Mouse (Mus musculus) activated CD4-positive, CD25-positive, alpha-beta regulatory T cell, adult 4 months (primary cell): ENCODE measurements around the gene Dnaja4. TPM values are rescaled to one million over a fixed set of nuclear protein-coding genes. Genes with fewer than 3 reads are reported as not detected.

Experiments
- ATAC-seq: one replicate; pipeline ENCODE4 v1.8.0; 2017
- polyA plus RNA-seq, 2 experiments: library from polyadenylated mRNA; unstranded; fragments of 100-300 nt; shearing (Covaris generic); gene quantifications; one replicate each; pipeline ENCODE4 v1.2.1; 2017

Dnaja4 gene
- polyA plus RNA-seq, 2 experiments from 2014 or later = 3.3 to 3.9 TPM

DNA sequence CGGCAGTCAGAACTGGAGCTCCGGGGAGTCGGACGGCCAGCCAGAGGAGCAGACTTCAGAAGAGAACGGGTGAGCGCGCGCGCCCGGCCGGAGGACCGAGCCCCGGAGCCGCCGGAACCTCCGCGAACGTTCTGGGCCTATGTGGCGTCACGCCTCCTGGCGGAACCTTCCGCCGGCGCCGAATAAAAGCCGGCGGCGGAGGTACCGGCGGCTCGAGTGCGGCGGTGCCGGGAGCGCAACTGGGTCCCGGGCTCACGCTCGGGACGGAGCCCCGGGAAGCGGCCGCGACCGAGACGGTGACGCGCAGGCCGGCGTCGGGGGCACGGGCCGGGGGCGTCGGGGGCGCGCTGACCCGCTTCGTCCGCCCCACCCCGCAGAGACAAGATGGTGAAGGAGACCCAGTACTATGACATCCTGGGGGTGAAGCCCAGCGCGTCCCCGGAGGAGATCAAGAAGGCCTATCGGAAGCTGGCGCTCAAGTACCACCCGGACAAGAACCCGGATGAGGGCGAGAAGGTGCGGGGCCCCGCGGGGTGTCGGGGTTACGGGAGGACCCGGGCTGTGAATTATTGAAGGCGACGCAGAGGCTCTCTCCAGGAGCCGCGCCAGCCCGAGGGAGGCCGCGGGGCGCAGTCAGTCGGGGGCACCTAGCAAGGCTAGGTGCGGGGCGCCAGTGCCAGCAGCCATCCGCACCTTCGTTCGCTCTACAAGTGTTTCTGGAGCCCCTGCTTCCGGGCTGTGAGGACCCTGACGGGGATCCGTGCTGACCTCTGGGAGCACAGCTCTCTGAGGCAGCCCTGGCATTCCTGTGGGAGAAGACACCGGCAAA is 886 bp downstream of the Dnaja4 start:
- ATAC-seq = peak; percentile 80

DNA sequence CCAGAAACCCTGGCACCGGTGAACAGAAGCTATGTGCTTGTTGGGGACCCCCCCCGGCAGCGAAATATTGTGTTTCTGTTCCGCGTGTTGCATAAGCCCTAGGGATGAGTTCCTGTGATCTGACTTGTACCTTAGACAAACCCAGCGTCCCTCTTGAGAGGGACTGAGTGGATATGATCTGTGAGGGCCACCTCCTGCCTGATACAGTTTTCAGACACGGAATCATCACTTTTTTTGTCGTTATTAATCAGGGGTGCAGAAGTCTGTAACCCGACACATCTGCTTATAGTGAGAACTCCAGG is 1.5 kb downstream of the Dnaja4 start:
- no peak for ATAC-seq

DNA sequence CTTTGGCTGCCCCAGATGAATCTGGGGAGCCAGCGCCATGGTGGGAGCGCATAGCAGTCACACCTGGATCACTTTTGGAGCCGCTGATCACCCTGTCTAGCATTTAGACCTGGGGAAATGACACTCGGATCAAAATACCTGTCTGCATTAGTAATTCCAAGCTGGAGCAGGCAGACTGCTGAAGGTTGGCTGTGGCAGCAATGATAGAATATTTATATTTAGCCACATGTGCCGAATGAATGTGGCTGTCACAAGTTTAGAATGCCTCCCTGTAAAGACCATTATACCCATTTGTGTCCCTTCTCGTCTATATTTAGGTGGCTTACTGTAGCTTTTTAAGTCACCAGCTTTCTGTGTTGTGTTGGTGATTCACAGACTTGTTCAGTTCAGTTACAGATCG is 2.1 kb downstream of the Dnaja4 start:
- no peak for ATAC-seq

DNA sequence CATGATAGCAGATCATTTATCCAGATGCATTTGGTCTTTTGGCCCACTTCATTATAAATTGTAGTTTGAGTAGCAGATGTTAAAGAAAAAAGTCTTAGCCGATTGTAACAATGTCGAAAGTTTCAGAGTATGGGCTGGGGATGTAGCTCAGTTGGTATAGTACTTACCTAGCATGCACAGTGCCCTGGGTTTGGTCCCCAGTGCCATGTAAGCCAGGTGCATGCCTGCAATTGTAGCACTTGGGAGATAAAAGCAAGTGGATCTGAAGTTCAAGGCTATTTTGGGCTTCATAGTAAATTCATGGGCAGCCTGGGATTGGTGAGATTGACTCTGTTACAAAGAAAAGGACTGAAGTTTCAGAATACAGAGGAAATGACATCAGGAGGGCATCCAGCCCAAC is 3.9 kb downstream of the Dnaja4 start:
- ATAC-seq = no peak

DNA sequence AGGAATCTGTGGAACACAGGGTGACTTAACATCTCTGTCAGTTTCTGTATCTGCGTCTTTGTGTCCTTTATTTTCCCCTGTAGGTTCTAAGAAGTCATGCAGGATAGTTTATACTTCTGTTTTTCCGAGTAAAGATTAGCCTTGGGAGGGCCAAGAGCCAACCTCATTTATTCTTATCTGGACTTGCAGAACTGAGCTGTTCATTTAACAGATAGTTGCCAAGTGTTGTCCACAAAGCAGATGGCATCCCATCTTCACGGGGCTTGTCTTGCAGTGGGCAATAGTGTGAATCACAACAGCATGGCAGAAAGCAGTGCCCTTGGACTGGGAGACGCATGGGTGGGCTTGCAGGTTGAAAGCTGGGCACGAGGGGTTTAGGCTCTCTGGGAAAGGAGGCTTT is 5.7 kb downstream of the Dnaja4 start:
- no peak for ATAC-seq

DNA sequence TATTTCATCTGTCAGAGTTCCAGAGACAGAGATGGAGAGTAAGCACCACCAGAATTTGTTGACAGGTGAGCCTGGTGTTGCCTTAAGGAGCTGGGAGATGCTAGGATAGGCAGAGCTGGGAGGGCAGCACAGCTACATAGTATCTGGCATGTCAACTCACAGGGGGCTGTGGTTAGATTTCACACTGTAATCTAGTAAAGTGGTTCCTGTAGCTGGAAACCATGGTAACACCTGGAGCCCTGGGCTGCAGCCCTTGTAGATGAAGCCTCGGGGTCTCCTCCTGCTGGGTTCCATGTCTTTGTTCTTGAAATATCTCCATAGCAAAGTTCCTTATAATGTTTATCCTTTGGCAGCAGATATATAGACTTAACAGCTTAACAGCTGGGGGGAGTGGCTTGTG is 6.9 kb downstream of the Dnaja4 start:
- ATAC-seq = no peak

DNA sequence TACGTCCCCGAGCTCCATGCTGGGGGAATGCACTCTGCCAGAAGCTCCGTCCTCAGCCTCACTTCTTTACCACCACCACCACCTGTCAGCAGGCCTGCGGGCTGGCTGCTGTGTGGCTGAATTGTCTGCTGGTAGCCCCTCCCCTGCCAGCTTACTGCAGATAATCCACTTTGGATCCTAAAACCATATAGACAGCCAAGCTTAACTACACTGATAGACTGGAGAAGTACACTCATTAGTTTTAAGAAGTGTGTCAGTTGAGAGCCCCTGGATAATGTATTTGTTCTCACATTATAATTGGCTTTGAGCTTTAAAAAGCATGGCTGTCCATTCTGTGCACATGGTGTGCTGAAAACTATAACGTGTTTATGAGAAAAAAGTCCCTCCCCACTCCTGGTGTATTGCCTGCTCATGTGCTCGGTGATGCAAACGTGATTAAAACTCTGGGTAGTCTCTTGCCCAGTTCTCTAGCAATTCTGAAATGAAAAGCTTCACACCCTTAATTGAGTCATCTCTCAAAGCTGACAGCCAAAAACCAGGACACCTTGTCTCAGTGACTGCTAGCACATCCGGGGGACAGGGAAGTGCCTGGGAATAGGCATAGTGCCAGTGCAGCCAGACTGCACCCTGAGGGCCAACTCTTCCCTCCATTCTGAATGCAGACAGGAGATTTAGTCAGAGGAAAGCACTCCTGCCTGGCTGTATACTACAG is 8.8 kb downstream of the Dnaja4 start:
- no peak for ATAC-seq

DNA sequence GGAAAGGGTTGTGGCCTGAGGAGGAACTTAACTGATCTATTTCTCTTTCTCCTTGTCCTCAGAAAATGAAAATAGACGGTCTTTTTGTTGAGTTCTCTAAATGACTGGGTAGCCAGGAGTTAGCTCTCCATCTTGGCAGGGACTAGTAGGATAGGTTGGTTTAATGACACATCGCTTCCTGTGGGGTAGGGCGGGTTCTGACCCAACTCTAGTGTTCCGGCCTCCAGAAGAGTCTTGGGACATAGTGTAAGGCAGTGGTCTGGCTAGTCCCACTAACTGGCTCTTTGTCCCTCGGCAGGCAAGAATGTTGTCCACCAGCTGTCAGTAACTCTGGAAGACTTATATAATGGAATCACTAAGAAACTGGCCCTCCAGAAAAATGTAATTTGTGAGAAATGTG is 9.4 kb downstream of the Dnaja4 start:
- no peak for ATAC-seq

DNA sequence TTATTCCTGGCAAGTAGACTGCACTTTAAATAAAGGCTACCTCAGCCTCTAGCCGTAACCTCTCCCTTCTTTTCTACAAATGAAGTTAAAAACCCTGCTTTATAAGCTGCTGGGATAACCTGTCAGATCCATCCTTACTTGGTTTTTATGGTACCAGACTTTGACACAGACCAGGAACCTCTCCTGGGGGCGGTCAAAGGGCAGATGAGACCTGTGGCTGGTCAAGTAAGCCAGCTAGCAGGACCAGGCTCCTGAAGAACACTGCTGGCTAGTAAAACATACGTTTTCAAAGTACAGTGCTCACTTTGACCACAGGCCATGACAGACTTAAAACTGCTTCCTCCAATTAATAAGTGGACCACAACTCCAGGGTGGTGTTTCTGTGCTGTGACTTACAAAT is 17.1 kb downstream of the Dnaja4 start:
- no peak for ATAC-seq

DNA sequence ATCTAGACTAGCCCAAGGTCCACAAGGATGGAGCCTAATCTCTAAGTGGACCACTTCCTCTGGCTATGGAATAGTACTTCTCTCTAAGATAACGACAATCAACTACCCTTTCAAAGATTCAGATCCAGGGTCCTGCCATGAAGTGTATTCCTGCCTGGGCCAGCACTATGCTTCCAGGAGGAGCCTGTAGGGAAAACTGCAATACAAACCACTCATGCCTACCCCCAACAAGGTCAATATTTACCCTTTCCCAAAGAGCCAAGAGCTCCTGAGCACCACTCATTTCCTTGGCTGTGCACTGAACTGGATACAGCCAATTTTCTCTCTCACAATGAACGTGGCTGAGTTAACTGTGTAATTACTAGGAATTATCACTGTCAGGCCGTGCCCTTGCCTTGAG is 18.9 kb downstream of the Dnaja4 start:
- no peak for ATAC-seq

DNA sequence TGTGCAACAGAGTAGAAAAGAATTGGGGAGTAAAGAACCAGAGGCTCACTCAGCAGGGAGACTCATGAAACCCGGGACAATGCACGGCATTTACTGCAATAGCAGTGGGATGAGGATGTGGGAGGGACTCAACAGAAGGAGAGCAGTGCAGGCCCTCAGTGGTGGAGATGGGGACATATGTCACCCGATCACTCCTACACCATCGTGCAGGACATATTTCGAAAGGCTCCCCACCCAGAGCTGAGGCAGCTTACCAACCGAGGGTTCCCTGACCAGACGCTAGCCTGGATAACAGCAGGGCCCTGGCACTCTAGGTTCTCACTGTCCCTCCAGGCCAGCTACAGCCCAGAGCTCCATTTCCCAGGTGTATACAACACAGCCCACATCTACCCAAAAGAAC is 23.5 kb downstream of the Dnaja4 start:
- ATAC-seq = no peak

DNA sequence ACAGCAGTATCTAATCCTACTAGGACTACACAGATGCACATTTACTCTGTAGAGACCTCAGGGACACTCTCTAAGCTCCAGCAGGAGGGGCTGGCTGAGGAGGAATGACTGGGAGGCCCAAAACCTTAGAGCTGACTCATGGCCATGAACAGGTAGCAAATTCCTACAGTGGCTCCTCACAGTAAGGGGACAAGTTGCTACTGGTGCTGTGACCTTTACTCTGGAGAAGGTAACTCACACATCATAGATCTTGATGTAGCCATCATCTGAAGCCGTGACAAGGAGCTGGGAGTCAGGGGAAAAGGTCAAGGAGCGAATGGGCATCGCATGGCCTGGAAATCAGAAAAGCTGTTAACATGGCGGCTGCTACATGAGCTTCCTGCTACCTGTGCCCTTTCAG is 23.9 kb downstream of the Dnaja4 start:
- no peak for ATAC-seq

DNA sequence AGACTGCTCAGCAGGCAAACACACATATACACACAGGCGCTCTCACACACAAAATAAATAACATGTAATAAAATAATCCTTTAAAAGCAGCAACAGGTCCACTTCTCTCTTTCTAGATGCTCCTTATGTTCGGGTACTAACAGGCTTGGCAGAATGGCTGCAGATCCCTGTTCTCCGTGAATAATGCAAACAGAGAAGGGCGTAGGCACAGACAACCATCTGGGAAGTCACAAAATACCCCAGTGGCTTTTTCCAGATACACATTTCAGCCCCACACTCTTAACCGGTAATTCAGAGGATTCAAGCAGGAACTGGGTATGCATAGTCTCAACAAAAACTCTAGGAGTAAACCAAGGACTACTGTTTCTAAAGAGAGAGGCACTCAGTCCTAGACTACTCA is 27.6 kb downstream of the Dnaja4 start:
- no peak for ATAC-seq

DNA sequence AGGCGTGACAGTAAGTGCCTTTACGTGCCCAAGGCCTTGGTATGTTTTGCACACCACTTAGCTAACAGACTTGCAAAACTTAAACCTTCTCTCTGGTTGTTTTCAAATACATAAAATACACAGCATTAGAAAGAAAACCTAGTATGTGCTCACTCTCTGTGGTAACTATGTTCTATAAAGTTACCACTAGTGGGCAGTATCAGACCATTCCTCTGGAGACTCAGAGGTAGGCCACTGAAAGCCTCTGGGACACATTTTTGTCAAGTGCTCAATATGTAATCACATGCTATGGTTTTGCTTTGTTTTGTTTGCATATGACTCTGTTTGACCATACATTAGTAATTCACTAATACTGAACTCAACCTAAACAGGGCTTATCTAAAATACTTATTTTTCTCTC is 33.4 kb downstream of the Dnaja4 start:
- no peak for ATAC-seq

DNA sequence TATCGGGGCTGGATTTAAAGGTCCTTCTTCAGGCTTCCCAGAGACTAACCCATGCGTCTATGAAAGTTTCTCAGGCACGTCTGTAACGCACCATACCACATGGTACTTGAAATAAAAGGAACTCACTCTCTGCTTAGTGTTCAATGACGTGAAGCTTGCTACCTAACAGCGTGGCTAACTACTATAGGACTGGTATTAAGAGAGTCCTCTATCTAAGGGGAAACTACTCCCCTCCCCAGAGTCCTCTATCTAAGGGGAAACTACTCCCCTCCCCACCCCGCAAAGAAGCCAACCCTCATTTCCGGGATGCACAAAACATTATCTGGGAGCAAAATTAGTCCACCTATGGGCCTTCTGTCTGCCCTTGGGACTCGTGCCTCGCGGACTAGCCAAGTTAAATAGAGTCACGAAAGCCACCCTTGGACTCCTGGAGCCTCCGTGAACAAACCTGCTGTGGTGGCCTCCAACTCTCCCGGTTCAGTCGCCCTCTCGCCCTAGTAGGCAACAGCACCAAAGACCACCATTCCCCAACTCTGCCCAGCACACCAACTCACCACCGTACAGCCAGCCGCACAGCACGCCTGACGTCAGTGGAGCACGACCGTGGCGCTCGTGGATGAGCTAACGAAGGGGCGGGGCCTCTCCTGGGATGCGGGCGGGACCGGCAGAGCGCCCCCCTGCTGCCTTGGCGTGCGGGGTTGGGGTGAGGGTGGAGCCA is 35.4 kb downstream of the Dnaja4 start, which contains the start of gene Wdr61:
Wdr61 (minus strand) TSS at position 599 of the 718 bp plus-strand sequence.
- ATAC-seq = peak; percentile 85

DNA sequence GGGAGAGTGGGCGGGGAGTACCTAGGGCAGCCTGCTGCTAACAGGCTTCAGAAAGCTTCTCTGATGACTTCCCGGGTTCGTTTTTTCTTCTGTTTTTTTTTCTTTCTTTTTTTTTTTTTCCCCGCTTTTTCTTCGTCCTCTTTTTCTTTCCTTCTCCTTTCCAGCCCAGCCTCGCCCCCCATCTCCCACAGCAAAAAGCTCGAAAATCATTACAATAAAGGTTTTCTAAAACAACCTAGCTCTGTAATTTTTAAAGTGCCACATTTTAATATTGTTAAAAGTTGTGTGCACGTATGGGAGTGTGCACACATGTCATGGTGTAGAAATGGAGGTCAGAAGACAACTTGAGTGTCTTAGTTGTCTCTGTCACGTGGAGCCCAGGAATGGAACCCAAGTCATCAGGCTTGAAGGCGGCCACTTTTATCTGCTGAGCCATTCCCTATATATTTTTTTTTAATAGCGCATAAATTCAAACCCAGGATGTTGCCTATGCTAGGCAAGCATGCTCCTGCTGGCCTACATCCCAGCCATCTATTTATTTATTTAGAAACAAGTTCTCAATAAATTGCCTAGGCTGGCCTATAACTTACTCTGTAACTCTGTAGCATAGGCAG is 36.1 kb downstream of the Dnaja4 start:
- ATAC-seq = no peak

DNA sequence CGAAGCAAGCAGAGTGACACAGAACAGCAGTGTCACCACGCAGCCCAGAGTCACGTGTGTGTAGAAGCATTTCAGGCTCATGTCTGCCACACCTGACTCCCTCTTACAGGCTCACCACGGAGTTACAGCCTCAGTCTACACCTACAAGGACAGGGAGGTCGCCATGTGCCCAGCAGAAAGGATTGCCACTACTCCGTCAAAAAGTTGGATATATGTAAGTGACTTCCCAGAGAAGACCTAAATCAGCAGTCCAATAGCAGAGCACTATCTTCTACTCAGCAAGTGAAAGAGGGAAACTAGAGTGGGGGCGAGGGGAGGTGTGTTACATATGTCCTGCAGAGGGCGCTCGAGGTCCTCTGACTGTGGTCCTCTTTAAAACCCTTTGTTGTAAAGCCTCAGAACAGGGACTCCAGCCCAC is 37.6 kb downstream of the Dnaja4 start:
- ATAC-seq = no peak

DNA sequence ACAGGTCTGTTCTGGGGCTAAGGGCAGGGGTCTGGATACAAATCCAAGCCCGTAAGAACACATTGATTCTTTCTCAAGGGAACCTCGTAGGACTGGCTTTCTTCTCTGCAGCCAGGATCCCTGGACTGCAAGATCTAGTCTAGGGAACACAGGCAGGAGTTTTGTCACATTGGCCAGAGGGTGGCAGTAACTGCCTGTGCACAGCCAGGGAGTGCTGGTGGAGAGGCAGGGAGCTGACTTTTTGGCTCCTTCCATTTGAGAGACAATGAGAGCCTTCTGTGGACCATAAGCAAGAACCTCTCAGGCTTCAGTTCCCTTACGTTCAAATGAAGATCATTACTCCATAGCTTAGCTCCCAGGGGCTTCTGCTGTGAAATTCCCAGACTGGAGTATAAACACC is 39.7 kb downstream of the Dnaja4 start:
- ATAC-seq = no peak

DNA sequence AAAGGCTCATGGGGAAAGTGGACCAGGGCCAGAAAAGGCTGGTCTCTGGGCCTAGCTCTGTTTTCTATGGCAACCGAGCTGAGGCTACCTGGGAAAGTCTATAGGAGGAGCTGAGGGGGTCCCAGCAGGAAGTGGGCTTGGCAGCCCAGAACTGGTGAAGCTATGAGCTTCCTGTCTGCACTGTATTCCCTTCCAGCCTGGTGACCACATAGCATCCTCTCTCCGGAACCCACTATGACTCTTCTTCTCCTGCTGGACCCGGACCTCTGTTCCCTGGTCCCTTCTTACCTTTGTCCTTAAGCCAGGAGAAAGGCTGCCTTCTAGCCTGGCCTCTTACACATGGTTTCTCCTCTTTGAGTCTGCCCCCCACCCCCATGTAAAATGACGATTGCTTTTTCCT is 45.2 kb downstream of the Dnaja4 start:
- ATAC-seq = no peak

DNA sequence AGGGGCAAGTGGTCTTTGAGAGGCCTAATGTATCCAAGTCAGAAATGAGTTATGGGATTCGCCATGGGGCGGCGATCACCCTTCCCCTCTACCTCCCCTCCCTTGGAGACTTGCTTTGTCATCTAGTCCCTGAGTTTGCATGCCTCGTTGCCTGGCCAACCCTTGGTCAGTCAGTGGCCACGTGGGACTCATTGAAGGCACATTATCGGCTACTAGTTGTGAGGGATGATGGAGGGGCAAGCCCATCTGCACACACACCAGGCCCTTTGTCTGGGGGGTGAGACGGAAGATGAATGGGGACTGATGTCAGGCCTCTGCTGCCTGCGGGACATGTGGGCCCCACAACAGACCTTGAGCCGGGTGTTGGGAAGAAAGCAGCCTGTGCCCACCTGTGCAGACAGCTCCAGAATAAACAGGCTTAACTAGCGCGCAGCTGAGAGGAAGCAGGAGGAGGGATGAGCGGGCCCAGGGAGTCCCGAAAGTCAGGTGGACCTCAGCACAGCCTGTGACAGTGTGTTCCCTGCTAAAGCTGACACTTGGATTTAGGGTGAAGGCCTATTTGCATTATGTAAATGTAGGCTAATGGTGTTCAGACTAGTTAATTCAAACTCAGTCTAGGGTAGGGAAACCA is 47.2 kb downstream of the Dnaja4 start:
- ATAC-seq = no peak

DNA sequence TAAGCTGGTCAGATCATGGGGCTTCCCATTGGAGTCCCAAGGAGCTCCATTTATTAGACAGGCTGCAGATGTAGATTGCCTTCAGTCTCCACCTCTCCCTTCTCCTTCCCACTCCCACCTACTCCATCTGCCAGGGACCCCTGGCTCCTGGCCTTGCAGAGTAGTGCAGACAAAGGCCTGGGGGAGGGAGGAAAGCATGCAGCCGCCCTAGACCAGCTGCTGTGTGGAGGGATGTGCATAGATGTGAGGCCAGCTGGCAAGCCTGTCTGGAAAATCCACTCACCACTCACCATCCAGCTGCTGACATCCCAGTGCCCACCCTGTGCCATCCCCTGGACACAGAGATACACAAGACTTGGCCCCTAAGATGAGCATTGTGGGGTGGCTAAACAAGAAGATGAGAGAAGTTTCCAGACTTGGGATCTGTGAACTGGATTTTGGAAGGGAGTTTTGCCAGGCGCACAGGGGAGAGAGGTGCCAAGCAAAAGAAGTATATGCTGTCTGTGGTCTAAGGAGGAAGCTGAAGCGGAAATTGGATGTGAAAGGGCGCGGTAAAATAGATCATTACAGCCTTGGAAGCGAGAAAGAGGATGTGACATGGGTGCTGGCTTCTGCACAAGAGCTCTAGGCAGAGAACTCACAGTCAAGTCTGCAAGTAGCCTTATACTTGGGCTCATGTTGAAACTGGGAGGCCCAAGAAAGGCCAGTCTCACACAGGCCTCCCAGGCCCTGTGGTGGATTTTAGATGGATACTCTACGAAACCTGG is 51.7 kb downstream of the Dnaja4 start:
- no peak for ATAC-seq

DNA sequence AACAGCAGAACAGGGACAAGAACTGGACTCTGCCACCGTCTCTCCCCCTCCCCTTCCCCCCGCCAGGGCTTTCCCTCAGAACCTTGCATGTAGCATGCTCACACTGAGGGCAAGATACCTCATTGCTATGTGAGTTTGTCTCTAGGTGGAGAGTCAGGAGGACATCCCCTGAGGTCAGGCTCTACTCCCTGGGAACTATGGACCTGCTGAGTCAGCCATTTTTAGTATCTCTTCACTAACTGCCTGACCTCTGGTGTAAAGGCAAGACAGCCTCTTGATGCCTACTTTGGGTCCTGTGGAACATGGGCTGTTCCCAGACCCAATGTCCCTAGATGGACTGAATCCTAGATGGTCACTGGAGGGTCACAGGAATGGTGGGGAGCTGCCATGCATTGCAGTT is 53.0 kb downstream of the Dnaja4 start:
- no peak for ATAC-seq
